Mouse (Mus musculus) embryonic fibroblast, embryonic 13.5 days (primary cell): ENCODE measurements around the gene Hoxb8. TPM values are rescaled to one million over a fixed set of nuclear protein-coding genes. Genes with fewer than 3 reads are reported as not detected.

Source experiments
- H3K27ac ChIP-seq: 2 replicates; pipeline ENCODE4 v1.5.1; 2012; ENCODE audit warnings: low read length, control low read depth, inconsistent platforms; ENCODE audit not compliant: insufficient read depth
- H3K4me1 ChIP-seq: 2 replicates; pipeline ENCODE4 v1.6.1; 2011; ENCODE audit warnings: low read length; ENCODE audit not compliant: control insufficient read depth, insufficient read depth
- H3K4me3 ChIP-seq: 2 replicates; pipeline ENCODE4 v1.5.1; 2011; ENCODE audit warnings: mild to moderate bottlenecking, control low read depth, low read length; ENCODE audit not compliant: insufficient read depth
- CTCF ChIP-seq: IDR thresholded peaks from 2 replicates; pipeline ENCODE4 v1.5.1; 2011; ENCODE audit warnings: mild to moderate bottlenecking, control low read depth, low read length, moderate library complexity, borderline replicate concordance; ENCODE audit not compliant: insufficient read depth
- POLR2A ChIP-seq: IDR thresholded peaks from 2 replicates; pipeline ENCODE4 v1.6.1; 2011; ENCODE audit warnings: low read depth, mild to moderate bottlenecking, control low read depth, low read length, moderate library complexity
- polyA plus RNA-seq: library from polyadenylated mRNA; stranded (reverse); fragments of >200 nt; gene quantifications from 2 replicates; pipeline ENCODE4 v1.2.4, GENCODE M21; 2011; ENCODE audit warnings: low read depth; ENCODE audit not compliant: missing spikeins, insufficient read length

The Hoxb8 gene
- 11.7 and 20.1 TPM in 2 replicates for polyA plus RNA-seq

DNA sequence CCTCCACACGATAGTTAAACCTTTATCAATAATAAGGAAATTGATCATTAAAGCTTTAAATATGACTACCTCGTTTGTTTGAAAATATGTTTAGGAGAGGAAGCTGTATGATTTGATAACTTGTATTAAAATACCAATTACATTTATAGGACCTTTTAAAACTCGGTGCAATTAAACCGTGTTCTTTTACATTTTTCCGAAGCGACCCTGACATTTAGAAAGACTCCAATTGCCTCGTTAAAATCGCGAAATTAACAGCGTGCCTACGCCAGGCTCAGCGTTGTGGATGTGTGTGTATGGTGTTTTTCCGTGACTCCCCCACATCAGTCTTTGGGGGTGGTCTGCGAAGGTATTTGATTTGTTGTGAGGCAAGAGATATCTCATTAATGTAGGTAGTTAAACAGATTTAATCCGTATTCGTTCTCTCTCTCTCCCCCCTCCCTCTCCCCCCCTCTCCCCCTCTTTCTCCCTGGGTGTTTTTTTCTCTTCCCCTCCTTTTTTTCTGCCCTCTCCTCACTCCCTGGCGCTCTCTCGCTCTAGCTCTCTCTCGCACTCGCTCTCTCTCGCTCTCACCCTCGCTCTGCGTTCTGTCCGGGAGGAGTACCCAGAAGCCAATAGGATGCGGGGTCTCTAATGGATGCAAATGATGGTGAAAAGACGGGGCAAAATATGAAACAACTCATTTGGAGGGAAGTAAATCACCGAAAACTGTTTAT lies at the start of gene Hoxb8:
Gene Hoxb8, plus strand, starts transcription at position 51 of the 716 bp plus-strand sequence.
- H3K4me1 ChIP-seq: no peaks in the 10 kb centered on the region
- H3K4me3 ChIP-seq: peak within 1 kb of the TSS; percentile 1
- H3K27ac ChIP-seq: no peak within 1 kb of the TSS
- no peak for TF ChIP-seq CTCF
- TF ChIP-seq POLR2A: no peak

DNA sequence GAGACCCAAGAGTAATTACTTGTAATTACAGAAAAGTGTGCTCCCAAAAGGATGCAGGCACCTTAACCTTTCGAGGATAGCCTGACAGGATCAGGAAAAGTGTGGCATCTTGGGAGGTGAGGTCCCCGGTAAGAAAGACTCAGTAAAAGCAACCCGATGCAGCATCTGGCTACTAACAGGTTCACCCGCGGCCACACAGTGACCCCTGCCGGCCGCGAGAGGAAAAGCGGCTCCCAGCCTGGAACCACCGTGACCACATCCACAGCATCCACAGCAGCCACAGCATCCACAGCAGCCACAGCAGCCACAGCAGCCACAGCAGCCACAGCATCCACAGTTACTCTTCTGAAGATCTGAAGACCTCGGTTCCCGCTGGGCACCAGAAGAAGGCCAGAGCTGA lies 46.8 kb upstream of the Hoxb8 start:
- TF ChIP-seq POLR2A (no peak), CTCF (peak; percentile 34)
- Histone ChIP-seq H3K4me1 (no peaks in the 10 kb centered on the region), H3K4me3 (no peak overlapping the region), H3K27ac (no peak overlapping the region)

DNA sequence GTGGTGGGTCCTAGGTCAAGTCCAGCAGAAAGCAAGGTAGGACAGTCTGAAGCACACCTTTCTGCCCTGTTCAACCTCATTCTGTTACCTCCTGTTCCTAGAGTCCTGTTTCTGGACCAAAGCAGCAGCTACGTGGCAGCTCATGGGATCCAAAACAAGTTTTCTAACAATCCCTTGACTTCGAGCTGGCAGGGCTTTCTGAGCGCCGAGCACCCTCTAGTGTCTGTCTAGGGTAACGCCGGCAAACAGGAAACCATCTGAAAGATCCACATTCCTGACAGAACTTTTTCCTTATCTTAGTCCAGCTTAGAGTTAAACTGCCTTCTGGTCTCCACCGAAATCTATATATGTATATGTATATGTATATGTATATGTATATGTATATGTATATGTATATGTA lies 41.5 kb upstream of the Hoxb8 start:
- Histone ChIP-seq H3K27ac (no peak overlapping the region), H3K4me1 (no peaks in the 10 kb centered on the region), H3K4me3 (no peak overlapping the region)
- TF ChIP-seq POLR2A (no peak), CTCF (peak; percentile 60; the same call in 1 of the 2 replicates)

DNA sequence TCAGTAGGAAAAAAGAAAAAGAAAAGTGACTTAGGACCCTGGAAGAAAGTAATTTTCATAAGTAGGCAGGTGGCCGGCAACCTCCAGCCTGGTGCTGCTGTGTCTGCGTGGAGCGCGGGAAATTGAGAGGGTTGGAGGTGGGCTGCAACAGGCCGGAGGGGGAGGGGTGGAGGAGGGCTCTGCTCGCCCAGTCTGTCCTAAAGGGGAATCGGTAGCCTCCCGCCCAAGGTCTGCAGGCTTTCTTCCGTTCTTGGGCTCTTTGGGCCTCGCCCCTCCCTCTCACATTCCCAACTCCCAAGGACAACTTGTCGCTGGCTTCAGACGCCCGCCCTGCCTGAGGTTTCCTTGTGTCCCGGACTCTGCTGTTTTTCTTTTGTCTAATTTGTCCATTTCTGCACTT lies 30.8 kb upstream of the Hoxb8 start:
- Histone ChIP-seq H3K4me1 (no peaks in the 10 kb centered on the region), H3K27ac (peak overlapping the region; percentile 80), H3K4me3 (no peak overlapping the region)
- no peak for TF ChIP-seq CTCF
- TF ChIP-seq POLR2A: peak; percentile 42

DNA sequence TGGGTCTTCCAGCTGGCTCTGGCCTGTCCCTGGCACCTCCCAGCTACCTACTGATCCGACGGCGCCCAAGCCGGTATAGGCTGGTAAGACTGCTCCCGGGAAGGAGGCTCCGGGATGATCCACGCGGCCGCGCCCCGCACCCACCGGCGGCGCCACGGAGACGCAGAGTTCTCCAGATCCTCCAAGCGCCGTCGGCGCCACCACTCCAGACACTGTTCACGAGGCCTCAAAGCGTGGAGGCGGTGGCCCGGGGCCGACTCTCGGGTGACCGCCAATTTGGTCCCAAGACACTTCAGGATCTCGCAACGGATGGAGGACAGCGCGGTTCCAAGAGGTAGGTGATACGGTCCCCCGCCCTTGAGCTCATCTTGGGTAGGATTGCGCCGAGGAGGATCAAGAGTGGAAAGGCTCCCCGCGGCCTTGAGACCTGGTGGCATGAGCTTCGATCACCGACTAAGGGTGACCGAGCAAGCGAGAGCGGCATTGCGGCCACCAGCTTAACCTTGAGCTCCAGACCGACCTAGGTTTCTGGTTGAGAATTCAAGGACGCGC lies 30.1 kb upstream of the Hoxb8 start:
- peak; percentile 18; the same call in 1 of the 2 replicates for TF ChIP-seq POLR2A
- TF ChIP-seq CTCF: no peak
- Histone ChIP-seq H3K4me3 (peak overlapping the region; percentile 38), H3K4me1 (no peaks in the 10 kb centered on the region), H3K27ac (peak overlapping the region; percentile 80)

GRCm38 (mm10) chr11:96252541-96253120 lies 29.1 kb upstream of the Hoxb8 start:
- Histone ChIP-seq H3K27ac (peak overlapping the region; percentile 80), H3K4me1 (0 out of 2 replicates have a peak, but pooled peaks cover 3% of the 10 kb centered on the region), H3K4me3 (peak overlapping the region; percentile 38)
- TF ChIP-seq CTCF (no peak), POLR2A (peak; percentile 28; the same call in 1 of the 2 replicates)

DNA sequence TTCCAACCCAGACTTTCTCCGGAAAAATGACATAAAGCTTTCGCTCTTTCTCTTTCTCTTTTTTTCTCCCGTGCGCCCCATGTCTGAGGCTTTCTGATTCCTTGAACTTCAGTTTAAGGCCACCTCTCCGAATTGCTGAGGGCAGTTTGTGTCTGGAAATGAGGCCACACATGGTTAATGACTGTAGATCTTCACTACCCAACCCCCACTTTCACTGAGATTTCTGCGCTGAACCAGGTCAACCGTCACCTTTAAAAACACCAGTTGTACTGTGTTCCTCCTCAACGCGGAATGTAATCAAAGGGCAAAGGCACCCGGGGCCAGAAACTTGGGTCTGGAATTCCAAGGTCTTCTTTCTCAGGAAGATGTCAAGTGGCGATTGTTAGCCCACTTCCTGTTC lies 27.5 kb upstream of the Hoxb8 start:
- H3K4me3 ChIP-seq: peak overlapping the region; percentile 39
- no peak for TF ChIP-seq POLR2A
- TF ChIP-seq CTCF: no peak
- peak overlapping the region; percentile 80 for H3K27ac ChIP-seq
- 0 out of 2 replicates have a peak, but pooled peaks cover 3% of the 10 kb centered on the region for H3K4me1 ChIP-seq

DNA sequence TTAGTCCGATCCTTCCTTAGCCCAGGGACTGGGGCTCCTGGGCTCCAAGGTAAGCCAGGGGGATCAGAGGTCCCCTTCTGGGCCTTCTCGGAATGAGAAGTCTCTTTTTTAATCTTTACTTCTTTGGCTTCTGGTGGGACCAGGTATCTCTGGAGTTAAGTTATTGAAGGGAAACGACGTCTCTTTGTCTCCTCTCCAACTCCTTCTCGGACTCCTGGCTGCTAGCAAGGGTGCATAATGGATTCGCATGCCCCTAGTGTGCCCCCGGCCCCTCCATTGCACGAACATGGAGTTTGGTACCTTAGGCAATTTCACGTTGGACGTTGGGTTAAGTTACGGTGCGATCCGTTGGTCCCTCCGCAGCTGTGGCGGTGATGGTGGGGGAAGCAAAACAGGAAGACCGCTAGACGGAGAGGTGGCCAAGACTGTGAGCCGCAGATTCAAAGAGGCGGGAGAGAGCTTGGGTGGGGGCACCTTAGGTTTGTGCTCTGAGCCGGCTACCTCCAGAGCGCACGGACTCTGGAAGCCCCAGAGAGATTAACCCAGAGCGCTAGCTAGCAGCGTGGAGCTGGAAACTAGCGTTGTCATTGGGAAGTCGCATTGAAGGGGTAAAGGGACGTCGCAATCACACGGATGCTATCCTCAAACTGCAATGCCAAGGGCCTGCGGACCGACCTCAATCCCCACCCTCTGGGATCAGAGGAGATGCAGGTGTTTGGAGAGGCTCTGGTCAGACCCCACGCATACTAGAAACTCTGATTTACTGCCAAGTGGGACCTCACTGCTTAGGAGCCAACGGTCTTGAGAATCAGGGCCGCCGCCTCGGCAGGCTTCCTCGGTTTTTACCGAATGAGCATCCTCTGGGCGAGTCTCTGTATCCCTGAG lies 26.4 kb upstream of the Hoxb8 start:
- Histone ChIP-seq H3K4me1 (0 out of 2 replicates have a peak, but pooled peaks cover 3% of the 10 kb centered on the region), H3K27ac (peak overlapping the region; percentile 80; the same call in 1 of the 2 replicates), H3K4me3 (peak overlapping the region; percentile 39)
- TF ChIP-seq CTCF (no peak), POLR2A (no peak)

DNA sequence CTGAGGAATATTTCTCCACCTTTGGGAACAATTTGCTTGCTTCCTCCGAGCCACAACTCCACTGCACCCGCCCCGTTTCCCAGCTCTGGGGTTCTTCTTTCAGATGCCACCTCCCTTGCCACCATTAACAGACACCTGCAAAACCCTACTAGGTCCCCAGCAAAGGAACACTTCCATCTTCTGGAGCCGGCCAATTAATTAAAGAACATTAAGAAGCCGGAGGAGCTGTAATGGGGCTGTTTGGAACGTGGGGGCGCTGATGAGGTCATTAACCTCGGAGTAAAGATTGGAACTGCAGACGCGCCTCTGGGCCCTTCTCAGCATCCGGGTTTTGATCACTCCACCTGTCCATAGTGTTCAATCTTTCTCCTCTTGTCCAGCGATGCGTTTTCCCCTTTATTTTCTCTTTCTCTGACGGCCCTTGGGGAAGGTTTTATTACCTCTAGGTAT lies 25.7 kb upstream of the Hoxb8 start:
- Histone ChIP-seq H3K4me1 (0 out of 2 replicates have a peak, but pooled peaks cover 6% of the 10 kb centered on the region), H3K4me3 (0 out of 2 replicates have a peak overlapping the region, but pooled peaks have one; percentile 39), H3K27ac (peak overlapping the region; percentile 22; the same call in 1 of the 2 replicates)
- no peak for TF ChIP-seq CTCF
- no peak for TF ChIP-seq POLR2A
